Mouse (Mus musculus): Measurements from ENCODE around the gene Lrrc8d. TPM values are rescaled to one million over a fixed set of nuclear protein-coding genes. Genes with fewer than 3 reads are reported as not detected.

Gene Lrrc8d
- polyA plus RNA-seq, 1 experiment from 2014 or later, result 8.9 TPM

DNA sequence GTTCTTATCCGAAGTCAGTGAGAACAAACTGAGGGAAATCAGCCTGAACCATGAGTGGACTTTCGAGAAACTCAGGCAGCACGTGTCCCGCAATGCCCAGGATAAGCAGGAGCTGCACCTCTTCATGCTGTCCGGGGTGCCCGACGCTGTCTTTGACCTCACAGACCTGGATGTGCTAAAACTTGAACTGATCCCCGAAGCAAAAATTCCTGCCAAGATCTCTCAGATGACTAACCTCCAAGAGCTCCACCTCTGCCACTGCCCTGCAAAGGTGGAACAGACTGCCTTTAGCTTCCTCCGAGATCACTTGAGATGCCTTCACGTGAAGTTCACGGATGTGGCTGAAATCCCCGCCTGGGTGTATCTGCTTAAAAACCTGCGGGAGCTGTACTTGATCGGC is 113.3 kb downstream of the Lrrc8d start:
- H3K27me3 ChIP-seq (replicated peaks; ENCODE audit: control insufficient read depth, insufficient read depth, low read length), result no peaks in the 10 kb centered on the region
- H3K4me1 ChIP-seq (ENCODE audit: control insufficient read depth, insufficient read depth, low read length), result no peaks in the 10 kb centered on the region
- peaks cover 26% of the 10 kb centered on the region for H3K36me3 ChIP-seq (ENCODE audit: control insufficient read depth, insufficient read depth, low read length)
- H3K9me3 ChIP-seq (ENCODE audit: control insufficient read depth, low read length), result peaks cover 11% of the 10 kb centered on the region; the same call in 1 of the 2 replicates
- 97% methylated on average over 14 of the region's 14 CpGs for WGBS
- ATAC-seq, result no peak
- H3K4me3 ChIP-seq (ENCODE audit: low read length), result no peak overlapping the region
- H3K27ac ChIP-seq (ENCODE audit: low read length), result no peak overlapping the region
- H3K4me2 ChIP-seq (ENCODE audit: low read depth, low read length), result no peak overlapping the region
- H3K9ac ChIP-seq (ENCODE audit: low read depth, low read length), result no peak overlapping the region

DNA sequence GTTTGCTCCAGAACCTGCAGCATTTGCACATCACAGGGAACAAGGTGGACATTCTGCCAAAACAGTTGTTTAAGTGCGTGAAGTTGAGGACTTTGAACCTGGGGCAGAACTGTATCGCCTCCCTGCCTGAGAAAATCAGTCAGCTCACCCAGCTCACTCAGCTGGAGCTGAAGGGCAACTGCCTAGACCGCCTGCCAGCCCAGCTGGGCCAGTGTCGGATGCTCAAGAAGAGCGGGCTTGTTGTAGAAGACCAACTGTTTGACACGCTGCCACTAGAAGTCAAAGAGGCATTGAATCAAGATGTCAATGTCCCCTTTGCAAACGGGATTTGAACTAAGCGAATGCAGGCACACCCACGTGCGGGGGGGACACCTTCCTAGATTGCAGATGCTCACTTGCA is 114.2 kb downstream of the Lrrc8d start:
- Histone ChIP-seq H3K27ac (ENCODE audit: low read length) (no peak overlapping the region), H3K9me3 (ENCODE audit: control insufficient read depth, low read length) (peaks cover 11% of the 10 kb centered on the region; the same call in 1 of the 2 replicates), H3K9ac (ENCODE audit: low read depth, low read length) (no peak overlapping the region), H3K36me3 (ENCODE audit: control insufficient read depth, insufficient read depth, low read length) (peaks cover 26% of the 10 kb centered on the region), H3K27me3 (replicated peaks; ENCODE audit: control insufficient read depth, insufficient read depth, low read length) (no peaks in the 10 kb centered on the region), H3K4me2 (ENCODE audit: low read depth, low read length) (no peak overlapping the region), H3K4me3 (ENCODE audit: low read length) (no peak overlapping the region), H3K4me1 (ENCODE audit: control insufficient read depth, insufficient read depth, low read length) (no peaks in the 10 kb centered on the region)
- ATAC-seq, result no peak
- 92% methylated on average over 10 of the region's 10 CpGs for WGBS

DNA sequence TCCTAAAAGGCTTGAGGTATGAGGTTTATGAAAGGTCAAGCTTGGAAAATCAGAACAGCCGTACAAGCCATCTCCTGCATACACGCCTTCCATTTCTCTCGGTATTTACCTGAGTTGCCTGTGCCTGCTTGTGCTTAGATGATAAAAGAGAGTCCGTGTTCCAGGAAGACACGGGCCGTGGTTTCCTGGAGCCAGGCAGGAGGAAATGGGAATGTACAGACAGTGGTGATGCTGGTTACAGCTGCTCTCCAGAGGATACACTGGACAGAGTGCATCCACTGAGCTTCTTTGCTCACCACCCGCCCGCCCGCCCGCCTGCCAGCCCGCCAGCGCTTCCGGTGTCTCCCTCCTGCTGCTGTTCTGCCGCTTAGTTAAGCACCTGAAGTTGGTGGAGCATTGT is 116.3 kb downstream of the Lrrc8d start:
- WGBS, result 82% methylated on average over 14 of the region's 14 CpGs
- no peak for ATAC-seq
- no peak overlapping the region for H3K4me3 ChIP-seq (ENCODE audit: low read length)
- H3K9me3 ChIP-seq (ENCODE audit: control insufficient read depth, low read length), result peaks cover 11% of the 10 kb centered on the region; the same call in 1 of the 2 replicates
- no peak overlapping the region for H3K27ac ChIP-seq (ENCODE audit: low read length)
- H3K4me1 ChIP-seq (ENCODE audit: control insufficient read depth, insufficient read depth, low read length), result no peaks in the 10 kb centered on the region
- H3K27me3 ChIP-seq (replicated peaks; ENCODE audit: control insufficient read depth, insufficient read depth, low read length), result no peaks in the 10 kb centered on the region
- no peak overlapping the region for H3K4me2 ChIP-seq (ENCODE audit: low read depth, low read length)
- no peak overlapping the region for H3K9ac ChIP-seq (ENCODE audit: low read depth, low read length)
- H3K36me3 ChIP-seq (ENCODE audit: control insufficient read depth, insufficient read depth, low read length), result peaks cover 26% of the 10 kb centered on the region

DNA sequence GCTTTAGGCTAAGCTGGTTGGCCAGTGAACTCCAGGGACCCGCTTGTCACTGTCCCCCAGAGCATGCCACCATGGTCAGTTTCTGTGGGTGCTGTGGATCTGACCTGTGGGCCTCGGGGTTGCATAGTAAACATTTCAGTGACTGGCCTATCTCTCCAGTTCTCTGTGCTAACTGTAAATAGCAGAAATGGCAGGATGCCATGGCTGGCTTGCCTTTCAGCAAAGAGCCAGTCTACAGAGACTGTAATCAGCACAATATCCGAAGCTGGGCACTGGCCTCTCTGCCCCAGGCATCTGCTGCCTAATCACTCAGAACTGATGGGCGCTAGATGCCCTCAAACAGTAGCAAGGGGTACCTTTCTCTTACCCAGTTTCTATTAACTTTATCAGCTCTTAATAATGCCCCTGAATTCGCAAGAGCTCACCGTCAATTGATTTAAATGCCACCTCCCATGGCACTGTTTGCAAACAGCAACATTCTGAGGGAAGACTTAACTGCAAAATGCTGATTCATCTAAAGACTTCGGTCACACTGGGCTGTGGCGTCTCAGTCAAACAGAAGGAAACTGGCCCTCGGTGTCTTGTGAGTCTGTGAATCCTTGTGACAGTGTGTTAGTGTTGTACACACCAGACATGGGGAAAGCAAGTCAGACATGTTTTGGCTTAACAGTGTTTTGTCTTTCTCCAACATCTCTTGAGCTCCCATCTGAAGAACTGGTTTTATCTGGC is 117.6 kb downstream of the Lrrc8d start:
- no peak for ATAC-seq
- Histone ChIP-seq H3K4me1 (ENCODE audit: control insufficient read depth, insufficient read depth, low read length) (no peaks in the 10 kb centered on the region), H3K27me3 (replicated peaks; ENCODE audit: control insufficient read depth, insufficient read depth, low read length) (no peaks in the 10 kb centered on the region), H3K9me3 (ENCODE audit: control insufficient read depth, low read length) (peaks cover 10% of the 10 kb centered on the region; the same call in 1 of the 2 replicates), H3K9ac (ENCODE audit: low read depth, low read length) (no peak overlapping the region), H3K4me3 (ENCODE audit: low read length) (no peak overlapping the region), H3K27ac (ENCODE audit: low read length) (no peak overlapping the region), H3K36me3 (ENCODE audit: control insufficient read depth, insufficient read depth, low read length) (peaks cover 18% of the 10 kb centered on the region), H3K4me2 (ENCODE audit: low read depth, low read length) (no peak overlapping the region)
- 80% methylated on average over 9 of the region's 9 CpGs for WGBS

DNA sequence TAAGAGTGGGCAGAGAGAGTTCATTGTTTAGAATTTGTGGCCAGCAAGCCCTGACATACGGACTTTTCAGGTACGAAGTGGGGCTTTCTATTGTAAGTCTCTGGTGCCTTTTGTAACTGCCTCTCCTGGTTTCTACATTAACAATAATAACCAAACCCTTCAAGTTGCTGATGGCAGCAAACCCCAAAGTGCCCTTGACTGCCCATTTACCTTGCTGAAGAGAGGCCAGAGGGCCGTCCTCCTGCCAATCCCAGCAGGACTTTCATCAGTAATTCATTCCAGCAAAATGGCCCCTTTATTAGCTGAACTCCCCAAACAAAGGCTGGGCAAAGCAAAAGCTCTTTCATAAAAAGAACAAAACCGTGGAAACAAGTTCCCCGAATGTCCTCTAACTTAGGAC is 118.6 kb downstream of the Lrrc8d start:
- WGBS, result 70% methylated on average over 5 of the region's 5 CpGs
- H3K4me2 ChIP-seq (ENCODE audit: low read depth, low read length), result no peak overlapping the region
- no peaks in the 10 kb centered on the region for H3K4me1 ChIP-seq (ENCODE audit: control insufficient read depth, insufficient read depth, low read length)
- H3K27me3 ChIP-seq (replicated peaks; ENCODE audit: control insufficient read depth, insufficient read depth, low read length), result no peaks in the 10 kb centered on the region
- no peak for ATAC-seq
- no peak overlapping the region for H3K4me3 ChIP-seq (ENCODE audit: low read length)
- H3K27ac ChIP-seq (ENCODE audit: low read length), result no peak overlapping the region
- peaks cover 8% of the 10 kb centered on the region; the same call in 1 of the 2 replicates for H3K36me3 ChIP-seq (ENCODE audit: control insufficient read depth, insufficient read depth, low read length)
- no peaks in the 10 kb centered on the region for H3K9me3 ChIP-seq (ENCODE audit: control insufficient read depth, low read length)
- no peak overlapping the region for H3K9ac ChIP-seq (ENCODE audit: low read depth, low read length)

DNA sequence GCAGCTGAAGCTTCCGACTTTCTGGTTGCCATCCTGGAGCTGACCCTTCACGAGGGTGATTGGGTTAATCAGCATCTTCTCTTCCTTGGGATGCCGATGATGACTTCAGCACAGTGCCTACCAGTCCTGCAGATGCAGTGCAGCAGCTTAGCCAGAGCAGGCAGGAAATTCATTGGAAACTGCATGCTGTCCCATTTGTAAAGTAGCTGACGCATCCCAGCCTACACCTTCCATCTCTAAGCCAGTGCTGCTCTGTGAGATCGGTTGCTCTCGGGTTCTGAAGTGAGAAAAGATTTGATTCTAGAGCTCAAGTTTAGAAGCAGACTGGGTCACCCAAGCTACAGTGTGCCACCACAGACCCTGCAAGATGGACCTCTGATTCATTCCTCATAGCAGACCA is 121.6 kb downstream of the Lrrc8d start:
- ATAC-seq, result no peak
- Histone ChIP-seq H3K4me2 (ENCODE audit: low read depth, low read length) (no peak overlapping the region), H3K4me3 (ENCODE audit: low read length) (no peak overlapping the region), H3K4me1 (ENCODE audit: control insufficient read depth, insufficient read depth, low read length) (peaks cover 7% of the 10 kb centered on the region; the same call in 1 of the 2 replicates), H3K9me3 (ENCODE audit: control insufficient read depth, low read length) (no peaks in the 10 kb centered on the region), H3K9ac (ENCODE audit: low read depth, low read length) (no peak overlapping the region), H3K36me3 (ENCODE audit: control insufficient read depth, insufficient read depth, low read length) (no peaks in the 10 kb centered on the region), H3K27me3 (replicated peaks; ENCODE audit: control insufficient read depth, insufficient read depth, low read length) (no peaks in the 10 kb centered on the region), H3K27ac (ENCODE audit: low read length) (no peak overlapping the region)
- 64% methylated on average over 6 of the region's 6 CpGs for WGBS

DNA sequence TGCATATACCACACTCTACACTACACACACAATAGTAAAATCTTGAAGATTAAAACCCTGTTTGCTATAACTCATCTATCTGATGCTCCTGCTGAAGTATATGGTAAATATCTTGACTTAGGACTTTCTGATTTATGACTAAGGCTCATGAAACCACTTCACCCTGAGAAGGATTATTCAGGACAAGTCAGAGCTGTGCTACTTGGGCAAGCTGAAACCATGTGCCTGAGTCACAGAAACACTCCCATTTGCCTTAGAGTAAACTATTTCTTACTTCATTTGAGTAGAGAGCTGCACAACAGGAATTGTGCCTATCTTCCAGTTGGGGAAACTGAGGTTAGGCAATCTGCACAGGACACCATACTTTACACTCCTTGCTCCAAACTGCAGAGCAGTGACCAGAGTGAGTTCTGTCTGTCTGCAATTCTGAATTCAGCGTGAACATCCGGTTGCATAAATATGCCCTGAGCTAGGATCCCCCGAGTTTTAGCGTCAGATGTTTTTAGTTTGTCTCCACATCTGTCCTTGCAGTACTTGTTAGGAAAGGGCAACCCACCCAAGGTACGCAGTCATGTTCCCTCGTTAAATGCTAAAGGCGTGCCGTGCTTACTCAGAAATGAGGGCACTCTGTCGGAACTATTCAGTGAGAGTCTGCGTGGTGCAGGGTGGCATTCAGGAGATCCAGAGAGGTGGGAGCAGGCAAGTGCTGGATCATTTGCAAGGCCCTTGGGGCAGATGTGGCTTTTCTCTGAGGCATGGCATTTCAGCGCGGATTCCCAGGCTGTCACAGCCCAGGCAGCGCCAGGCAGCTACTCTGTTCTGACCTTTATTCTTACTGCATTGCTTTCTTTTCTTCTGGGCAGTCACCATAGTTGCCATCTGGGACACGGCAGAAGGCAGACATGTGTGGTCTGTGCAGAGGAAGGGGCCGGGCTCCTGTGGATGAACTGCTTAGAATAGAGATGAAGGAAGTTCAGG is 123.0 kb downstream of the Lrrc8d start:
- 60% methylated on average over 15 of the region's 15 CpGs for WGBS
- no peak overlapping the region for H3K9ac ChIP-seq (ENCODE audit: low read depth, low read length)
- no peak for ATAC-seq

DNA sequence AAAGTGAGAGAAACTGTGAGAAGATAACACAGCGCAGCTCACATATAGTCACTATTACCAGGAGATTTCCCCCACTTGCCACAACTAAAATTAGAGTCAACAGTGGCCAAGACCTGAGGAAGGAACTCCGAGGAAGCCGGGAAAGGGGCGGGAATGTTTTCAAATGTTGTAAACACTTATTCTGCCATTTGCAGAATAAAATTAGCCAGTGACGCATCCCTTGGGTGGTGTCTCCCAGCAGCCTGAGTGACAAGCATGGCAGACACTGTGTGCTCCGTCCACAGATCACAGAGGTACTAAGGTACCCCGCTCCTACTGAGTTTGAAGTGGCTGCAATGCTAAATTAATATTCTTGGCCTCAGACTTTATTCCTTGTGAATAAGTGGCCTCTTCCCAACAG is 124.5 kb downstream of the Lrrc8d start:
- Histone ChIP-seq H3K9me3 (ENCODE audit: control insufficient read depth, low read length) (no peaks in the 10 kb centered on the region), H3K4me3 (ENCODE audit: low read length) (no peak overlapping the region), H3K27me3 (replicated peaks; ENCODE audit: control insufficient read depth, insufficient read depth, low read length) (no peaks in the 10 kb centered on the region), H3K27ac (ENCODE audit: low read length) (no peak overlapping the region), H3K4me2 (ENCODE audit: low read depth, low read length) (no peak overlapping the region), H3K4me1 (ENCODE audit: control insufficient read depth, insufficient read depth, low read length) (peaks cover 14% of the 10 kb centered on the region), H3K9ac (ENCODE audit: low read depth, low read length) (no peak overlapping the region), H3K36me3 (ENCODE audit: control insufficient read depth, insufficient read depth, low read length) (no peaks in the 10 kb centered on the region)
- 58% methylated on average over 7 of the region's 7 CpGs for WGBS
- no peak for ATAC-seq

More for the DNA sequence above, 123.0 kb downstream of the Lrrc8d start:
- Histone ChIP-seq H3K27ac (ENCODE audit: low read length) (no peak overlapping the region), H3K4me2 (ENCODE audit: low read depth, low read length) (no peak overlapping the region), H3K4me3 (ENCODE audit: low read length) (no peak overlapping the region), H3K36me3 (ENCODE audit: control insufficient read depth, insufficient read depth, low read length) (no peaks in the 10 kb centered on the region), H3K4me1 (ENCODE audit: control insufficient read depth, insufficient read depth, low read length) (peaks cover 7% of the 10 kb centered on the region; the same call in 1 of the 2 replicates), H3K27me3 (replicated peaks; ENCODE audit: control insufficient read depth, insufficient read depth, low read length) (no peaks in the 10 kb centered on the region), H3K9me3 (ENCODE audit: control insufficient read depth, low read length) (no peaks in the 10 kb centered on the region)

DNA sequence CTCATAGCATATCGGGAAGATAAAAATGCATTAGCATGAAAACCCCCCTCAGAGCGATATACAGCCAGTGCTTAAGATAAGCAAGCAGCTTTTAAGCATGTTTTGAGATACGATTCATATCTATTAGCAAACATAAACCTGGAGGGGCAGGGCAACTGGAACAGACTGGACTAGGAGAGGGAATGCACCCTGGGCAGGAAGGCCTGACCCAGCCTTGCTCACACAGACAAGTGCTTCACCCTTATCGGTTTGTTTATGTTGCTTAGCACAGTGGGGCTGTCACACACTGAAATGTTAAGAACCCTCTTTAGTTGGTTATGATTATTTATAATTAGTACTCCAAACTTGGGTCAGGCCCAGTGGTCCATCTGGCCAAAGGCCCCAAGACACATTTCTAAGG is 125.1 kb downstream of the Lrrc8d start:
- no peaks in the 10 kb centered on the region for H3K9me3 ChIP-seq (ENCODE audit: control insufficient read depth, low read length)
- no peak overlapping the region for H3K9ac ChIP-seq (ENCODE audit: low read depth, low read length)
- no peaks in the 10 kb centered on the region for H3K27me3 ChIP-seq (replicated peaks; ENCODE audit: control insufficient read depth, insufficient read depth, low read length)
- H3K4me1 ChIP-seq (ENCODE audit: control insufficient read depth, insufficient read depth, low read length), result peaks cover 16% of the 10 kb centered on the region
- no peak overlapping the region for H3K4me2 ChIP-seq (ENCODE audit: low read depth, low read length)
- peak; percentile 55; the same call in 1 of the 2 replicates for ATAC-seq
- no peak overlapping the region for H3K4me3 ChIP-seq (ENCODE audit: low read length)
- H3K27ac ChIP-seq (ENCODE audit: low read length), result no peak overlapping the region
- no peaks in the 10 kb centered on the region for H3K36me3 ChIP-seq (ENCODE audit: control insufficient read depth, insufficient read depth, low read length)
- WGBS, result 46% methylated on average over 4 of the region's 4 CpGs
